Mouse (Mus musculus) intestine, embryonic 16.5 days (tissue): Measurements from ENCODE around the gene Asah2. TPM values are rescaled to one million over a fixed set of nuclear protein-coding genes. Genes with fewer than 3 reads are reported as not detected.

ENCODE experiments used
- ATAC-seq: fragments of 200-750 bp; cut with Nextera tagmentation; 2 replicates; pipeline ENCODE4 v1.8.0; 2017; ENCODE audit warnings: moderate TSS enrichment, moderate library complexity
- H3K27ac ChIP-seq: fragments of 300-500 bp; sonication (generic); 2 replicates; pipeline ENCODE4 v1.5.1; 2014; ENCODE audit warnings: mild to moderate bottlenecking, low read length
- H3K27me3 ChIP-seq: fragments of 300-500 bp; sonication (generic); replicated peaks from 2 replicates; pipeline ENCODE4 v1.6.1; 2014; ENCODE audit warnings: low read length, control low read depth, mixed read lengths; ENCODE audit not compliant: control insufficient read depth, insufficient read depth
- H3K36me3 ChIP-seq: fragments of 300-500 bp; sonication (generic); 2 replicates; pipeline ENCODE4 v1.6.1; 2014; ENCODE audit warnings: low read length, control low read depth; ENCODE audit not compliant: control insufficient read depth, insufficient read depth
- H3K4me1 ChIP-seq: fragments of 300-500 bp; sonication (generic); 2 replicates; pipeline ENCODE4 v1.6.1; 2014; ENCODE audit warnings: low read length, control low read depth, mixed read lengths; ENCODE audit not compliant: control insufficient read depth, insufficient read depth
- H3K4me2 ChIP-seq: fragments of 300-500 bp; sonication (generic); 2 replicates; pipeline ENCODE4 v1.6.1; 2014; ENCODE audit warnings: low read depth, low read length, control low read depth
- H3K4me3 ChIP-seq: fragments of 300-500 bp; sonication (generic); 2 replicates; pipeline ENCODE4 v1.5.1; 2014; ENCODE audit warnings: mild to moderate bottlenecking, low read length
- H3K9ac ChIP-seq: fragments of 300-500 bp; sonication (generic); 2 replicates; pipeline ENCODE4 v1.6.1; 2014; ENCODE audit warnings: low read depth, low read length
- H3K9me3 ChIP-seq: fragments of 300-500 bp; sonication (generic); 2 replicates; pipeline ENCODE4 v1.6.1; 2016; ENCODE audit warnings: low read length, control low read depth; ENCODE audit not compliant: control insufficient read depth
- WGBS: fragments of 180-500 bp; shearing (Covaris S2); extraction: QIAGEN DNeasy Blood & Tissue Kit; methylation state at CpG from one replicate; pipeline ENCODE4 v1.1.7; 2014; 5-methylcytosine and 5-hydroxymethylcytosine counted together
- polyA plus RNA-seq: library from polyadenylated mRNA; unstranded; fragments of >200 nt; fragmentation: Nextera tagmentation; extraction: Ambion mirVana; gene quantifications from 2 replicates; pipeline ENCODE4 v1.2.1, GENCODE M21; 2015

Asah2 gene
- polyA plus RNA-seq, 1 experiment from 2014 or later = 4.4 TPM

DNA sequence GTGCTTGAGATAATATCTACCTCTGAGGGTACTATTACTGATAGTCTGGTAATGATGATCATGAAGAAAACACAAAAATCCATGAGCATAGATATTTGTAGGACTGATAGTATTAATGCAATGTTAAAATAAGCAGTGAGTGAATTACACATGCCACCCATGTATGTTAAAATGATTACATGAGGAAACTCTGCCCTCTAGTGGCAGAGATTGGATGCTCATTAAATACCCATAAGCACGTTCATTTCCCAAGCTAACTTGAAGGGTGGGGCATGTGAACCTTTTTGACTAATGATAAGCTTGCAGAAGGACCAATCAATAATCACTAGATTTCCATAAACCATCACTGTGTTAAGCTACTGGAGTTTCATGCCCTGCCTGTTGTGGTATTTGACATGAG, 77.6 kb downstream of the Asah2 start:
- no peak overlapping the region for H3K27ac ChIP-seq
- ATAC-seq = no peak
- H3K36me3 ChIP-seq = no peaks in the 10 kb centered on the region
- no peak overlapping the region for H3K9ac ChIP-seq
- no peaks in the 10 kb centered on the region for H3K27me3 ChIP-seq
- no peak overlapping the region for H3K4me3 ChIP-seq
- WGBS = 0% methylated on average over 1 of the region's 1 CpGs
- H3K9me3 ChIP-seq = no peaks in the 10 kb centered on the region
- no peaks in the 10 kb centered on the region for H3K4me1 ChIP-seq
- no peak overlapping the region for H3K4me2 ChIP-seq

- Histone ChIP-seq H3K27ac (no peak overlapping the region), H3K9ac (no peak overlapping the region), H3K36me3 (0 out of 2 replicates have a peak, but pooled peaks cover 2% of the 10 kb centered on the region), H3K4me2 (no peak overlapping the region), H3K27me3 (no peaks in the 10 kb centered on the region), H3K9me3 (no peaks in the 10 kb centered on the region), H3K4me1 (no peaks in the 10 kb centered on the region), H3K4me3 (no peak overlapping the region)
- ATAC-seq = no peak
- WGBS = 89% methylated on average over 3 of the region's 3 CpGs
Measured at GRCm38 (mm10) chr19:32025443-32025842, 82.6 kb downstream of the Asah2 start.

GRCm38 (mm10) chr19:32019722-32020121, 88.3 kb downstream of the Asah2 start:
- Histone ChIP-seq H3K27me3 (no peaks in the 10 kb centered on the region), H3K36me3 (0 out of 2 replicates have a peak, but pooled peaks cover 2% of the 10 kb centered on the region), H3K9me3 (no peaks in the 10 kb centered on the region), H3K9ac (no peak overlapping the region), H3K4me2 (no peak overlapping the region), H3K27ac (no peak overlapping the region), H3K4me1 (peaks cover 7% of the 10 kb centered on the region; the same call in 1 of the 2 replicates), H3K4me3 (no peak overlapping the region)
- 48% methylated on average over 8 of the region's 8 CpGs for WGBS
- no peak for ATAC-seq

DNA sequence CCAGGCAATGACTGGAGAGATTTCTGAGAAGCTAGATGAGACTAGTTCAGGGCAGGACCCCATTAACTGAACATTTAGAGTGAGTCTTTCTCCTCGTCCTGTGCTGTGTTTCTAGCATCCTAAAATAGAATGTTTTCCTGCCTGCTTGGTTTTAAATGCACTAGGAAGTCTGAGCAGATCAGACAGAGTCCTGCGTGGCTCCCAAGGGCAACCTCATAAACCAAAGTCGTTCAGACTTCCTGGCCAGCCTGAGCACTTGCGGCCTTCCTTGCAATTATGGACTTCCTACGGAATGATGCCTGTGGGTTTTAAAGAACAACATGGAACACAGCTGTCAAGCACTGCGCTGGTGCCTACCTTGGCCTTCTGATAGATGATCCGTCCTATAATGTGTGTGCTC, 89.4 kb downstream of the Asah2 start:
- peak overlapping the region; percentile 30 for H3K27ac ChIP-seq
- ATAC-seq = peak; percentile 66

DNA sequence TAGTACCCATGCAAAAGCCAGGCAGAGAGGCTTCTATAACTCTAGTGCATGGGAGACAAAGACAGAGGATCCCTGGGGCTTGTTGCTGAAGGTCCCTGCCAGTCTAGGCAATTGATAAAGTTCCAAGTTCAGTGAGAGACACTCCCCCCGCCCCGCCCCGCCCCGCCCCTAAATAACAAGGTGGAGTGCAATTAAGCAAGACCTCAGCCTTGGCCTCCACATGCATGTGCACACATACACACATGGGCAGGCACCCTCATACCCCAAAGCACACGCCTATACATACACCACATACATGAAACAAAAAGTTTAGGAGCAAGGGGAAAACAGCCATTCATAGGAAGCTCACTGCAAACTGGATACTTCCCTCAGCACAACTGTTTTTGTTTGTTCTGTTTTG, 90.0 kb downstream of the Asah2 start:
- WGBS = 79% methylated on average over 5 of the region's 5 CpGs
- peak overlapping the region; percentile 30 for H3K27ac ChIP-seq
- 0 out of 2 replicates have a peak, but pooled peaks cover 2% of the 10 kb centered on the region for H3K36me3 ChIP-seq
- no peak overlapping the region for H3K9ac ChIP-seq
- H3K9me3 ChIP-seq = no peaks in the 10 kb centered on the region
- no peak overlapping the region for H3K4me3 ChIP-seq
- H3K4me1 ChIP-seq = peaks cover 7% of the 10 kb centered on the region; the same call in 1 of the 2 replicates
- no peaks in the 10 kb centered on the region for H3K27me3 ChIP-seq
- no peak overlapping the region for H3K4me2 ChIP-seq
- peak; percentile 91 for ATAC-seq

More for the DNA sequence above, 89.4 kb downstream of the Asah2 start:
- Histone ChIP-seq H3K9ac (no peak overlapping the region), H3K4me3 (no peak overlapping the region), H3K4me2 (no peak overlapping the region), H3K9me3 (no peaks in the 10 kb centered on the region), H3K4me1 (peaks cover 7% of the 10 kb centered on the region; the same call in 1 of the 2 replicates), H3K36me3 (0 out of 2 replicates have a peak, but pooled peaks cover 2% of the 10 kb centered on the region), H3K27me3 (no peaks in the 10 kb centered on the region)
- WGBS = 39% methylated on average over 7 of the region's 7 CpGs

DNA sequence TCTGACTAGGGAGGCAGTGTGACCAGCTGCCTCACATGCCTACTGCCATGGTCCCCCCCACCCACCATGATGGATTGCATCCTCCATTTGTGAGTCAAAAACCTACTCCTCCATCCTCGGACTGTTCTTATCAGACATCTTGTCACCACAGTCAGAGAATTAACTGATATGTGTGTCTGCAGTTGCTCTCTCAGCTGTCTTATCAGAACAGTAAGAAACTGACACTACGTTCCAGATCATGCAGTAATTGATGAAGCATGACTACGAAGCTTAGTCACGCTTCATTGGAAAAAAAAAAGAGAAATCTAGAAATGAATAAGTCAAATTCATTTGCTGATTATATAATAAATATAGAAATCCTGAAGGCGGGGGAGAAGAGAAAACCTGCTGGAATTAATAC, 105.4 kb downstream of the Asah2 start:
- H3K4me2 ChIP-seq = no peak overlapping the region
- H3K9me3 ChIP-seq = no peaks in the 10 kb centered on the region
- 71% methylated on average over 5 of the region's 5 CpGs for WGBS
- H3K4me3 ChIP-seq = no peak overlapping the region
- no peaks in the 10 kb centered on the region for H3K27me3 ChIP-seq
- H3K4me1 ChIP-seq = no peaks in the 10 kb centered on the region
- no peak overlapping the region for H3K27ac ChIP-seq
- H3K36me3 ChIP-seq = no peaks in the 10 kb centered on the region
- no peak for ATAC-seq
- no peak overlapping the region for H3K9ac ChIP-seq

DNA sequence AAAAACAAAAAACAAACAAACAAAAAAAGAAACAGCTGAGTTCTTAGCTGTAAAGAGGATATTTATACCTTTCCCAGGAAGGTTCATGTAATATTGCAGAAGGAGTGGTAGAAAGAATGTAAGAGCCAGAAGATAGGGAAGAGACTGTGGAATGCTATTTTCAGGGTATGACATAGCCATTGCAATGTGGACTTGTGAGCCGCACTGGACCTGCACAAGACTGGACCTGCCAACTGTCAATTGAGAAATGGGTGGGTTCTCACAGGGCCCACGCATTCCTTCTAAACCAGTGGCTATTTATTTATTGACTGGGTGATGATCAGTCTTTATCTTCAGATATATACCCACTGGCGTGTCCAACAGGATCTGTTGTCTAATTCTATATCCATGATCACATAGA, 111.1 kb downstream of the Asah2 start:
- H3K9me3 ChIP-seq = no peaks in the 10 kb centered on the region
- H3K9ac ChIP-seq = no peak overlapping the region
- H3K27ac ChIP-seq = no peak overlapping the region
- no peaks in the 10 kb centered on the region for H3K36me3 ChIP-seq
- 97% methylated on average over 3 of the region's 3 CpGs for WGBS
- no peak for ATAC-seq
- H3K4me2 ChIP-seq = no peak overlapping the region
- no peak overlapping the region for H3K4me3 ChIP-seq
- H3K4me1 ChIP-seq = no peaks in the 10 kb centered on the region
- no peaks in the 10 kb centered on the region for H3K27me3 ChIP-seq

GRCm38 (mm10) chr19:31991057-31991456, 117.0 kb downstream of the Asah2 start:
- no peaks in the 10 kb centered on the region for H3K27me3 ChIP-seq
- no peak overlapping the region for H3K27ac ChIP-seq
- no peak overlapping the region for H3K9ac ChIP-seq
- WGBS = 90% methylated on average over 6 of the region's 6 CpGs
- ATAC-seq = no peak
- H3K4me1 ChIP-seq = no peaks in the 10 kb centered on the region
- no peak overlapping the region for H3K4me2 ChIP-seq
- no peaks in the 10 kb centered on the region for H3K9me3 ChIP-seq
- H3K36me3 ChIP-seq = no peaks in the 10 kb centered on the region
- no peak overlapping the region for H3K4me3 ChIP-seq

DNA sequence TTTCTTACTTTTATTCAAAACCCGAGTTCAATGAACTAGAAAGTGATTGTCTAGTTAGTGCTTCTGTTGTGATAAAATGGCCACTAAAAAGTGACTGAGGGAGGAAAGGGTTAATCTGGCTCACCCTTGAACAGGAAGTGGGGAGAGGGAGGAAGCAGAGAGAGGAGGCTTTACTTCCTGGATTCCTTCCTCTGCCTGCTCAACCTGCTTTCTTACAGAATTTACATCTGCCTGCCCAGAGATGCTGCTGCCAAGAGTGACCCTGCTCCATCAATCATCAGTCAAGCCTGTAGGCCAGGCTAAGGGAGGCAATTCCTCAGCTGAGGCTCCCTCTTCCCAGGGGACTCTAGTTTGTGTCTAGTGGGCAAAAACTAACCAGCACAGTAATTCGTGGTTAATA, 132.1 kb downstream of the Asah2 start:
- WGBS = 71% methylated on average over 2 of the region's 2 CpGs
- Histone ChIP-seq H3K27ac (no peak overlapping the region), H3K4me2 (no peak overlapping the region), H3K4me3 (no peak overlapping the region), H3K9me3 (no peaks in the 10 kb centered on the region), H3K27me3 (no peaks in the 10 kb centered on the region), H3K9ac (no peak overlapping the region), H3K36me3 (no peaks in the 10 kb centered on the region), H3K4me1 (no peaks in the 10 kb centered on the region)
- ATAC-seq = no peak

GRCm38 (mm10) chr19:31971998-31972397, 136.0 kb downstream of the Asah2 start:
- Histone ChIP-seq H3K9ac (no peak overlapping the region), H3K4me1 (no peaks in the 10 kb centered on the region), H3K4me2 (no peak overlapping the region), H3K27me3 (no peaks in the 10 kb centered on the region), H3K9me3 (no peaks in the 10 kb centered on the region), H3K36me3 (no peaks in the 10 kb centered on the region), H3K4me3 (no peak overlapping the region), H3K27ac (no peak overlapping the region)
- 10% methylated on average over 6 of the region's 6 CpGs for WGBS
- ATAC-seq = peak; percentile 69
